ENCODE assay signal across 10 mouse cellular contexts in genomic region chr7:134552051-134552451, GRCm38 (mm10).
A peak's percentile ranks its signal among the peaks of the same experiment; 100 is the strongest.
DNase-seq lines count a peak whose midpoint lies in the region; ATAC-seq lines count a peak whose summit lies in the region.
"Had no signal": no experiment of that assay in that cellular context is flagged by ENCODE, and none has a peak within 500 bp of the region (broad histone marks: within the 10 kb centered on the region; RNA-seq: fewer than 3 reads in every experiment).

No protein-coding gene starts in this region.

- 46% methylated on average over 6 of the region's 6 CpGs for WGBS in hindbrain, embryonic 16.5 days
- WGBS in hindbrain, embryonic 12.5 days: 66% methylated on average over 6 of the region's 6 CpGs
- 52% methylated on average over 6 of the region's 6 CpGs for WGBS in heart, embryonic 13.5 days

- no peak overlapping the region for H3K4me2 ChIP-seq in hindbrain, embryonic 16.5 days (ENCODE audit: low read length)
- H3K4me2 ChIP-seq in hindbrain, embryonic 12.5 days (replicated peaks): no peak overlapping the region
- no peak overlapping the region for H3K4me2 ChIP-seq in heart, embryonic 13.5 days
- H3K4me2 ChIP-seq: limb, embryonic 12.5 days had no signal

- DNase-seq in adrenal gland, postnatal 25 days: peak; percentile 25
- DNase-seq in layer of hippocampus, postnatal 14 days (ENCODE audit: low spot score in 2 of 2): peak; percentile 14 to 29
- DNase-seq in frontal cortex, postnatal 36 days (ENCODE audit: low spot score in 2 of 2): no peak
- DNase-seq in spleen, adult 18-20 months: no peak
- DNase-seq: cerebellum, adult 9-11 months; gastrocnemius, adult 2 months had no signal

- no peaks in the 10 kb centered on the region for H3K9me3 ChIP-seq in hindbrain, embryonic 16.5 days (ENCODE audit: control insufficient read depth, low read length)
- no peaks in the 10 kb centered on the region for H3K9me3 ChIP-seq in hindbrain, embryonic 12.5 days (replicated peaks)
- H3K9me3 ChIP-seq in heart, embryonic 13.5 days: no peaks in the 10 kb centered on the region
- H3K9me3 ChIP-seq: limb, embryonic 12.5 days had no signal

- H3K4me3 ChIP-seq in hindbrain, embryonic 16.5 days (ENCODE audit: low read length): no peak overlapping the region
- H3K4me3 ChIP-seq in hindbrain, embryonic 12.5 days: no peak overlapping the region
- no peak overlapping the region for H3K4me3 ChIP-seq in heart, embryonic 13.5 days
- H3K4me3 ChIP-seq: gastrocnemius, adult 2 months; limb, embryonic 12.5 days had no signal

- no peak overlapping the region for H3K27ac ChIP-seq in hindbrain, embryonic 16.5 days (ENCODE audit: low read depth, low read length)
- H3K27ac ChIP-seq in hindbrain, embryonic 12.5 days: no peak overlapping the region
- 0 out of 2 replicates have a peak overlapping the region, but pooled peaks have one; percentile 3 for H3K27ac ChIP-seq in heart, embryonic 13.5 days (replicated peaks)
- H3K27ac ChIP-seq: gastrocnemius, adult 2 months; limb, embryonic 12.5 days had no signal

- peaks cover 17% of the 10 kb centered on the region for H3K4me1 ChIP-seq in hindbrain, embryonic 16.5 days (ENCODE audit: control insufficient read depth, insufficient read depth, low read depth, low read length)
- H3K4me1 ChIP-seq in hindbrain, embryonic 12.5 days: peaks cover 5% of the 10 kb centered on the region; the same call in 1 of the 2 replicates
- peaks cover 33% of the 10 kb centered on the region for H3K4me1 ChIP-seq in heart, embryonic 13.5 days

- H3K36me3 ChIP-seq in hindbrain, embryonic 16.5 days (ENCODE audit: control insufficient read depth, insufficient read depth, low read length): no peaks in the 10 kb centered on the region
- no peaks in the 10 kb centered on the region for H3K36me3 ChIP-seq in hindbrain, embryonic 12.5 days
- no peaks in the 10 kb centered on the region for H3K36me3 ChIP-seq in heart, embryonic 13.5 days
- H3K36me3 ChIP-seq: limb, embryonic 12.5 days had no signal

- H3K27me3 ChIP-seq in hindbrain, embryonic 16.5 days (replicated peaks; ENCODE audit: control insufficient read depth, insufficient read depth, low read length): no peaks in the 10 kb centered on the region
- H3K27me3 ChIP-seq in hindbrain, embryonic 12.5 days: no peaks in the 10 kb centered on the region
- H3K27me3 ChIP-seq in heart, embryonic 13.5 days (replicated peaks): no peaks in the 10 kb centered on the region
- H3K27me3 ChIP-seq: limb, embryonic 12.5 days had no signal

- peak; percentile 27; the same call in 1 of the 2 replicates for ATAC-seq in hindbrain, embryonic 16.5 days
- no peak for ATAC-seq in hindbrain, embryonic 12.5 days (ENCODE audit: low FRiP score)
- ATAC-seq in heart, embryonic 13.5 days (ENCODE audit: extremely low read depth, insufficient number of reproducible peaks, low FRiP score, low TSS enrichment): no peak

- H3K9ac ChIP-seq in hindbrain, embryonic 16.5 days (ENCODE audit: low read depth, low read length): no peak overlapping the region
- H3K9ac ChIP-seq in hindbrain, embryonic 12.5 days: no peak overlapping the region
- H3K9ac ChIP-seq in heart, embryonic 13.5 days: no peak overlapping the region
- H3K9ac ChIP-seq: limb, embryonic 12.5 days had no signal

Comparison
In these comparisons a context has a peak if more than half of its experiments do, and no peak if none do; other contexts are left out.
1. DNase-seq: peak in adrenal gland, postnatal 25 days (single experiment) and layer of hippocampus, postnatal 14 days (2 of 2); none in frontal cortex, postnatal 36 days (0 of 2) and spleen, adult 18-20 months (0 of 2).